Mouse (Mus musculus): ENCODE measurements around the gene Pla2g1b.

Gene Pla2g1b

GRCm38 (mm10) chr5:115465642-115466420 lies at the start of gene Pla2g1b:
Gene Pla2g1b, plus strand, starts transcription at chr5:115466262.
- DNase-seq, result no peak

GRCm38 (mm10) chr5:115428831-115429358 lies 37.2 kb upstream of the Pla2g1b start:
- DNase-seq, result no peak

GRCm38 (mm10) chr5:115429359-115430186 lies 36.5 kb upstream of the Pla2g1b start, which contains the start of gene Msi1:
Gene Msi1, plus strand, starts transcription at chr5:115429599.
- DNase-seq, result no peak

GRCm38 (mm10) chr5:115430187-115430960 lies 35.7 kb upstream of the Pla2g1b start:
- no peak for DNase-seq

- DNase-seq, result no peak
Measured at GRCm38 (mm10) chr5:115431061-115431897, 34.8 kb upstream of the Pla2g1b start.

- no peak for DNase-seq
Measured at GRCm38 (mm10) chr5:115431898-115432259, 34.2 kb upstream of the Pla2g1b start.

- no peak for DNase-seq
Measured at GRCm38 (mm10) chr5:115432395-115432794, 33.7 kb upstream of the Pla2g1b start.

GRCm38 (mm10) chr5:115433191-115433590 lies 32.9 kb upstream of the Pla2g1b start:
- DNase-seq, result no peak

GRCm38 (mm10) chr5:115434280-115434852 lies 31.7 kb upstream of the Pla2g1b start:
- no peak for DNase-seq

- DNase-seq, result no peak
Measured at GRCm38 (mm10) chr5:115434853-115435754, 31.0 kb upstream of the Pla2g1b start.

- DNase-seq, result no peak
Measured at GRCm38 (mm10) chr5:115435755-115436379, 30.2 kb upstream of the Pla2g1b start.

GRCm38 (mm10) chr5:115436421-115437124 lies 29.5 kb upstream of the Pla2g1b start:
- DNase-seq, result peak; percentile 31

GRCm38 (mm10) chr5:115437242-115437944 lies 28.7 kb upstream of the Pla2g1b start:
- no peak for DNase-seq

GRCm38 (mm10) chr5:115437945-115438315 lies 28.1 kb upstream of the Pla2g1b start:
- DNase-seq, result no peak

GRCm38 (mm10) chr5:115438667-115439066 lies 27.4 kb upstream of the Pla2g1b start:
- DNase-seq, result no peak

GRCm38 (mm10) chr5:115441205-115441849 lies 24.7 kb upstream of the Pla2g1b start:
- peak; percentile 83 for DNase-seq

- peak; percentile 16 for DNase-seq
Measured at GRCm38 (mm10) chr5:115442663-115443062, 23.4 kb upstream of the Pla2g1b start.

GRCm38 (mm10) chr5:115444130-115444529 lies 21.9 kb upstream of the Pla2g1b start:
- DNase-seq, result no peak

Measured in lung, postnatal 36 days (tissue).